Mouse (Mus musculus): ENCODE data around the gene Phf20.

GRCm38 (mm10) chr2:156331446-156331965, 135.2 kb downstream of the Phf20 start:
- no peak for TF ChIP-seq CTCF (IDR thresholded peaks at IDR 0.05; ENCODE audit: control insufficient read depth, insufficient read depth, low read length)
- no peak for TF ChIP-seq POLR2A (IDR thresholded peaks at IDR 0.05; ENCODE audit: borderline replicate concordance, control insufficient read depth, low read depth, low read length)

Data from bone marrow, adult 2 months (tissue).